Mouse (Mus musculus) liver, embryonic 14.5 days (tissue): ENCODE results near the gene Smarcal1. TPM values are rescaled to one million over a fixed set of nuclear protein-coding genes. Genes with fewer than 3 reads are reported as not detected.

Experiments used
- ATAC-seq: fragments of 200-750 bp; cut with Nextera tagmentation; 2 replicates; pipeline ENCODE4 v1.8.0; 2017; ENCODE audit warnings: moderate number of reproducible peaks, mild to moderate bottlenecking, moderate library complexity; ENCODE audit not compliant: insufficient read depth
- DNase-seq, 3 experiments: peaks; one replicate each; pipeline ENCODE4 v3.0.0-alpha.2; 2012 to 2013; ENCODE audit warnings: low read depth in 3 of 3, low spot score in 3 of 3
- H3K27ac ChIP-seq: fragments of 300-500 bp; sonication (generic); 2 replicates; pipeline ENCODE4 v1.5.1; 2014; ENCODE audit warnings: moderate library complexity, mild to moderate bottlenecking, control low read depth, inconsistent platforms
- H3K27me3 ChIP-seq: fragments of 300-500 bp; sonication (generic); 2 replicates; pipeline ENCODE4 v1.6.1; 2014; ENCODE audit warnings: mild to moderate bottlenecking, low read length, moderate library complexity; ENCODE audit not compliant: control insufficient read depth, insufficient read depth
- H3K36me3 ChIP-seq: fragments of 300-500 bp; sonication (generic); replicated peaks from 2 replicates; pipeline ENCODE4 v1.6.1; 2014; ENCODE audit warnings: low read depth; ENCODE audit not compliant: control insufficient read depth, insufficient read depth
- H3K4me1 ChIP-seq, 2 experiments: fragments of 200-500 bp in 1 of 2; fragments of 300-500 bp in 1 of 2; sonication (generic) in 1 of 2; replicated peaks; 2 replicates each; pipeline ENCODE4 v1.6.1; 2012 to 2014; ENCODE audit warnings: antibody characterized with exemption in 1 of 2, inconsistent platforms in 1 of 2, low read length in 1 of 2; ENCODE audit not compliant: control insufficient read depth in 2 of 2, insufficient read depth in 2 of 2
- H3K4me2 ChIP-seq: fragments of 300-500 bp; sonication (generic); 2 replicates; pipeline ENCODE4 v1.6.1; 2014; ENCODE audit warnings: low read depth, mild to moderate bottlenecking, control low read depth, moderate library complexity
- H3K4me3 ChIP-seq, 2 experiments: fragments of 200-500 bp in 1 of 2; fragments of 300-500 bp in 1 of 2; sonication (generic) in 1 of 2; 2 replicates each; pipeline ENCODE4 v1.5.1; 2012 to 2014; ENCODE audit warnings: low read depth in 2 of 2, low read length in 2 of 2, mild to moderate bottlenecking in 2 of 2, control low read depth in 1 of 2, inconsistent platforms in 1 of 2, moderate library complexity in 1 of 2; ENCODE audit not compliant: insufficient read depth in 1 of 2
- H3K9ac ChIP-seq: fragments of 300-500 bp; sonication (generic); replicated peaks from 2 replicates; pipeline ENCODE4 v1.6.1; 2014; ENCODE audit warnings: mild to moderate bottlenecking, control low read depth, moderate library complexity
- H3K9me3 ChIP-seq: fragments of 300-500 bp; sonication (generic); 2 replicates; pipeline ENCODE4 v1.6.1; 2016; ENCODE audit warnings: low read length, mixed read lengths; ENCODE audit not compliant: control insufficient read depth
- CTCF ChIP-seq: IDR thresholded peaks from 2 replicates; pipeline ENCODE4 v1.5.1; 2016; ENCODE audit warnings: antibody characterized with exemption, low read depth, control low read depth
- EP300 ChIP-seq: IDR thresholded peaks from 2 replicates; pipeline ENCODE4 v1.6.1; 2016; ENCODE audit warnings: antibody characterized with exemption, low read depth
- WGBS: fragments of 180-500 bp; shearing (Covaris S2); extraction: QIAGEN DNeasy Blood & Tissue Kit; methylation state at CpG from one replicate; pipeline ENCODE4 v1.1.7; 2014; ENCODE audit not compliant: insufficient replicate concordance; 5-methylcytosine and 5-hydroxymethylcytosine counted together
- polyA plus RNA-seq, 2 experiments: library from polyadenylated mRNA; depleted of rRNA in 1 of 2; stranded (reverse) in 1 of 2; unstranded in 1 of 2; fragments of >200 nt; fragmentation: Nextera tagmentation in 1 of 2; extraction: Ambion mirVana in 1 of 2; gene quantifications; 2 replicates each; pipeline versions ENCODE4 v1.2.1 to v1.2.3; 2012 to 2014

Gene Smarcal1
- polyA plus RNA-seq, 2 experiments: 6.7 to 10.6 TPM

GRCm38 (mm10) chr1:72577481-72577922 is 5.5 kb upstream of the Smarcal1 start:
- Histone ChIP-seq H3K4me2 (no peak overlapping the region), H3K9ac (no peak overlapping the region), H3K36me3 (no peaks in the 10 kb centered on the region), H3K4me3 (no peak overlapping the region), H3K9me3 (no peaks in the 10 kb centered on the region), H3K27me3 (no peaks in the 10 kb centered on the region; the same call in none of the 2 replicates), H3K27ac (no peak overlapping the region), H3K4me1 (no peaks in the 10 kb centered on the region; a peak in 2 of 4 replicates)
- ATAC-seq (no peak), DNase-seq (no peak)
- TF ChIP-seq CTCF: no peak
- no peak for TF ChIP-seq EP300
- whole genome bisulfite sequencing: 28% methylated on average over 12 of the region's 12 CpGs

GRCm38 (mm10) chr1:72578351-72578750 is 4.7 kb upstream of the Smarcal1 start:
- TF ChIP-seq CTCF (no peak), EP300 (no peak)
- 26% methylated on average over 15 of the region's 15 CpGs for WGBS
- ATAC-seq: no peak
- Histone ChIP-seq H3K4me2 (no peak overlapping the region), H3K9ac (no peak overlapping the region), H3K4me1 (peaks cover 0 to 2% of the 10 kb centered on the region in 2 experiments; a peak in 3 of 4 replicates), H3K27me3 (no peaks in the 10 kb centered on the region; the same call in none of the 2 replicates), H3K36me3 (no peaks in the 10 kb centered on the region), H3K27ac (no peak overlapping the region), H3K4me3 (no peak overlapping the region), H3K9me3 (no peaks in the 10 kb centered on the region)
- DNase-seq: no peak

GRCm38 (mm10) chr1:72578806-72579205 is 4.2 kb upstream of the Smarcal1 start:
- DNase-seq: peak in 1 of 3 experiments; percentile 6
- Histone ChIP-seq H3K27ac (no peak overlapping the region), H3K9me3 (no peaks in the 10 kb centered on the region), H3K4me3 (no peak overlapping the region), H3K4me1 (peaks cover 0 to 2% of the 10 kb centered on the region in 2 experiments; a peak in 3 of 4 replicates), H3K27me3 (no peaks in the 10 kb centered on the region; the same call in none of the 2 replicates), H3K36me3 (no peaks in the 10 kb centered on the region), H3K4me2 (no peak overlapping the region), H3K9ac (no peak overlapping the region)
- no peak for TF ChIP-seq CTCF
- TF ChIP-seq EP300: no peak
- ATAC-seq: no peak
- 18% methylated on average over 4 of the region's 4 CpGs for WGBS

GRCm38 (mm10) chr1:72583906-72584305 is 855 bp downstream of the Smarcal1 start:
- DNase-seq (no peak), ATAC-seq (no peak)
- no peak overlapping the region for H3K27ac ChIP-seq
- peak overlapping the region; percentile 85 to 100 for H3K4me3 ChIP-seq
- no peaks in the 10 kb centered on the region for H3K9me3 ChIP-seq
- peak overlapping the region; percentile 77 for H3K9ac ChIP-seq
- H3K4me2 ChIP-seq: peak overlapping the region; percentile 84
- H3K27me3 ChIP-seq: no peaks in the 10 kb centered on the region
- TF ChIP-seq CTCF (no peak), EP300 (no peak)
- WGBS: 72% methylated on average over 4 of the region's 4 CpGs
- H3K4me1 ChIP-seq: peaks cover 3 to 5% of the 10 kb centered on the region in 2 experiments; a peak in 3 of 4 replicates
- peaks cover 5% of the 10 kb centered on the region; the same call in 1 of the 2 replicates for H3K36me3 ChIP-seq

GRCm38 (mm10) chr1:72585971-72586875 is 3.2 kb downstream of the Smarcal1 start:
- peaks cover 3 to 5% of the 10 kb centered on the region in 2 experiments; a peak in 3 of 4 replicates for H3K4me1 ChIP-seq
- WGBS: 77% methylated on average over 17 of the region's 17 CpGs
- TF ChIP-seq CTCF (no peak), EP300 (no peak)
- no peak overlapping the region for H3K4me2 ChIP-seq
- DNase-seq (no peak), ATAC-seq (no peak)
- H3K9ac ChIP-seq: no peak overlapping the region
- no peak overlapping the region for H3K4me3 ChIP-seq
- peaks cover 5% of the 10 kb centered on the region; the same call in 1 of the 2 replicates for H3K36me3 ChIP-seq
- no peaks in the 10 kb centered on the region for H3K27me3 ChIP-seq
- H3K27ac ChIP-seq: no peak overlapping the region
- no peaks in the 10 kb centered on the region for H3K9me3 ChIP-seq
